Mouse (Mus musculus): Measurements from ENCODE around the gene Plppr1. TPM values are rescaled to one million over a fixed set of nuclear protein-coding genes. Genes with fewer than 3 reads are reported as not detected.

Gene Plppr1
- polyA plus RNA-seq, 1 experiment = not detected

DNA sequence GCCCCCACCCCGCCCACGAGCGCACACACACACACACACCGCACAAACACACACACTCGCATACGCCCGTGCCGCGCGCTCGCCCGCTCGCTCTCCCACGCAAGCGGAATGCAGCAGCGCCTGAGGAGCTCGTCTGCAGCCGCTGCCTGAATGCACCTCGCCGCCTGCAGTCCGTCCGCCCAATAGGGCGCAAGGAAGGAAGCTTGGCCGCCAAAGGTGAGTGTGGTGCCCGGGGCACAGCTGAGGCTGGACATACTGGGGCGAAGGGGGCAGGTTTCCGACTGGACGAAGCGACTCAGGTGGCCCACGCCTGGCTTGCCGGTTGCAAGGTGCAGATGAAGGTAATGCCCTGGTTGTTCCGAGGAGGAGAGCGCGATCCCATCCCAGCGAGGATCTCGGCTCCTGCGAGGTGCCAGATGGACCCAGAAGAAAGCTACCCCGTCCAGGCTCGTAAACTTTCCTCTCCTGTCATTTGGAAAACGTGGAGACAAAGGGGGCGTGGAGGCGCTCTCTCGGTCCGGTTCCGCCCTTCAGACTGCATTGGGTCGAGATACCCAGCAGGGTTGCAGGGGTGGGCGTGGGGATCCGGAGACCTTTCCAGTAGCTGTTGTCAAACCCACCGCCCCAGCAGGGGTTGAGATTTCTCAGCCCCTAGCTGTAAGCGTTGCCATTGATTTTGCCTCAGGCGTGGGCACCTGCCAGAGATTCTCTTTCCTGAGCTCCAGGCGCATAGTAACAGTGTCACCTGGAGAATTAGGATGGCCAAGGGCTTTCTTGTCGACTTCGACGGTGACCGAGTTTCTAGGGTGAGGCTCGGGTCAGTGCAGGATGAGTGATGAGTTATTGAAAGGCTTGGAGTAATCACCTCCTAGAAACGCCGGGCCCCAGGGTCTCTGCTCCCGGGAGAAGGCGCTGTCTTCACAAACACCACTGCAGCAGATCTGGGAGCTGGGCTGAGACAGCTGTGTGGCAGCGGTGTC lies 619 bp downstream of the Plppr1 start:
- 3% methylated on average over 62 of the region's 62 CpGs for WGBS
- no peak overlapping the region for H3K27ac ChIP-seq (ENCODE audit: control insufficient read depth, insufficient read depth, low read depth, low read length, poor library complexity)
- no peak overlapping the region for H3K4me3 ChIP-seq (replicated peaks; ENCODE audit: control insufficient read depth, low read depth, low read length)
- TF ChIP-seq CTCF (IDR thresholded peaks at IDR 0.05; ENCODE audit: control insufficient read depth, insufficient read depth, low read length) (no peak), POLR2A (IDR thresholded peaks at IDR 0.05; ENCODE audit: borderline replicate concordance, control insufficient read depth, low read depth, low read length) (no peak)
- no peaks in the 10 kb centered on the region for H3K4me1 ChIP-seq (ENCODE audit: control insufficient read depth, insufficient read depth, low read length)

DNA sequence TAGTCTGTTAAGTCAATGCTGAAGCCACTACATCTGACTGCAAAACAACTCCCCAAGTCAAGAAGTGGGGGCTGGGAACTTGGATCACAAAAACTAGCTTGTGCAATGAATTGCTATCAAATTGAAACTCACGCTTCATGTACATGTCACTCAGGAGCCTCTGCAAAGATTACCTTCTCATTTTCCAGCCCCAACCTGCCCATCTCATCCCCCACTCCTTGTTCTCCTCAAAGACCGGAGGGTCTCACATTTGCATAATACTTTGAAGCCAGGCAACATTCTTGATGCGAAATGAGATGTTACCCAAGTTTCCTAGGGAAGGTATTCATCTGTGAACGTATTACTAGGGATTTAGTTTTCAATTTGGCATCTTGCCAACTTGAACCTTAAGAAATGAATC lies 10.4 kb downstream of the Plppr1 start:
- TF ChIP-seq CTCF (IDR thresholded peaks at IDR 0.05; ENCODE audit: control insufficient read depth, insufficient read depth, low read length) = no peak
- no peak for TF ChIP-seq POLR2A (IDR thresholded peaks at IDR 0.05; ENCODE audit: borderline replicate concordance, control insufficient read depth, low read depth, low read length)
- Histone ChIP-seq H3K27ac (ENCODE audit: control insufficient read depth, insufficient read depth, low read depth, low read length, poor library complexity) (no peak overlapping the region), H3K4me3 (replicated peaks; ENCODE audit: control insufficient read depth, low read depth, low read length) (no peak overlapping the region), H3K4me1 (ENCODE audit: control insufficient read depth, insufficient read depth, low read length) (no peaks in the 10 kb centered on the region)
- 77% methylated on average over 4 of the region's 4 CpGs for WGBS

DNA sequence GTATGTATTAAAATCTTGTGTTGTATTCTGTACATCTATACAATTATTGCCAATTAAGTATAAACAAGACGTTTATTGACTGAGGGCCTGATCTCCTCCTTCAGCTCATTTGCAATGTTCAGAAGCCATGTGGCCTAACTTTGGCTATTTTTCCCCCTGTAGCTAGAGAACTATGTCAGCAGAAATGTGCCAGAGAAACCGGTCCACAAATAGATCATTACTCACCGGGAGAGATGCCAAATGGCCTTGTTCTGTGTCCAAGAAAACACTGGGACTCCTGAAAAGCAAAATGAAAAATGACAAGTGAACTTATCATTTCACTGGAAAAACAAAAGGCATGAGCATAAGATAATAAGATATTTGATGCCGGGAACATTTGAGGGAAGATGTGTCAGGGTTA lies 13.8 kb downstream of the Plppr1 start:
- TF ChIP-seq POLR2A (IDR thresholded peaks at IDR 0.05; ENCODE audit: borderline replicate concordance, control insufficient read depth, low read depth, low read length) (no peak), CTCF (IDR thresholded peaks at IDR 0.05; ENCODE audit: control insufficient read depth, insufficient read depth, low read length) (no peak)
- 80% methylated on average over 4 of the region's 4 CpGs for WGBS
- no peak overlapping the region for H3K27ac ChIP-seq (ENCODE audit: control insufficient read depth, insufficient read depth, low read depth, low read length, poor library complexity)
- H3K4me3 ChIP-seq (replicated peaks; ENCODE audit: control insufficient read depth, low read depth, low read length) = no peak overlapping the region
- H3K4me1 ChIP-seq (ENCODE audit: control insufficient read depth, insufficient read depth, low read length) = no peaks in the 10 kb centered on the region

DNA sequence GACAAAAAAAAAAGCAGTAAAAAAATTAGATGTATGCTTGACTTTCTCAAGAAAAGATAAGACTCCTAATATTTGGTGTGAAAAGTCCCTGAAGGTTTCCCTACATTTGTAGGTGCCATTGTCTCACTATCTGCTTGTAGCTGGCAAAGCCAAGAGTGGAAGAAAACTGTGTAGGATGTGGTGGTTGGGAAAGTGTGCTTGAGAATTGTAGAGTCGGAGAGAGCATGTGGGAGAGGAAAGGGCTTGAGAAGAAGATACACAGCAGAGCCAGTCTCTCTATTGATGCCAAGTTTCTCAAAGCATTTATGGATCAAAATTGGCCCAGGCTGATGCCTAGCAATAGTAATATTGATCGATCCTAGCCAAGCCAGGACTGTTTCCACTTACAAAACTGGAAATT lies 16.8 kb downstream of the Plppr1 start:
- Histone ChIP-seq H3K27ac (ENCODE audit: control insufficient read depth, insufficient read depth, low read depth, low read length, poor library complexity) (no peak overlapping the region), H3K4me1 (ENCODE audit: control insufficient read depth, insufficient read depth, low read length) (no peaks in the 10 kb centered on the region), H3K4me3 (replicated peaks; ENCODE audit: control insufficient read depth, low read depth, low read length) (no peak overlapping the region)
- WGBS = 80% methylated on average over 2 of the region's 2 CpGs
- TF ChIP-seq CTCF (IDR thresholded peaks at IDR 0.05; ENCODE audit: control insufficient read depth, insufficient read depth, low read length) = no peak
- TF ChIP-seq POLR2A (IDR thresholded peaks at IDR 0.05; ENCODE audit: borderline replicate concordance, control insufficient read depth, low read depth, low read length) = no peak

DNA sequence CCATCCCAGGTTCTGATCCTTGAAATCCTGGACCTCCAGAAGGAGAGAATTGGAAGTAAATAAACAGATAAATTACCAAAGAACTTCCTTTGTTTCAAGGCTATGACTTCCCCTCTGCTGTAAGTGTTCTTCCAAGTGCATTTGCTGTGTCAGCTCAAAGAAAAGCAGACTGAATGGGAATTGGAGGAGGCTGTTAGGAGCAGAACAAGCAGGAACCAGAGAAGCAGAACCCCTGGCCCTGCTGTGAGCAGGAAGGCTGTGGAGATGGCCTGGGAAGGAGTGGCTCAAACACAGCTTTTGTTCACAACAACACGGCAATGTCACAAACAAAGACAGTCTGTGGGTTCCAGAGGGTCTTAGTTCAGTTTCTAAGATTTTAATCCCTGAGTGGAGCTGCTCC lies 20.3 kb downstream of the Plppr1 start:
- no peak overlapping the region for H3K27ac ChIP-seq (ENCODE audit: control insufficient read depth, insufficient read depth, low read depth, low read length, poor library complexity)
- WGBS = 41% methylated on average over 1 of the region's 1 CpGs
- TF ChIP-seq POLR2A (IDR thresholded peaks at IDR 0.05; ENCODE audit: borderline replicate concordance, control insufficient read depth, low read depth, low read length) = no peak
- H3K4me1 ChIP-seq (ENCODE audit: control insufficient read depth, insufficient read depth, low read length) = no peaks in the 10 kb centered on the region
- no peak overlapping the region for H3K4me3 ChIP-seq (replicated peaks; ENCODE audit: control insufficient read depth, low read depth, low read length)

DNA sequence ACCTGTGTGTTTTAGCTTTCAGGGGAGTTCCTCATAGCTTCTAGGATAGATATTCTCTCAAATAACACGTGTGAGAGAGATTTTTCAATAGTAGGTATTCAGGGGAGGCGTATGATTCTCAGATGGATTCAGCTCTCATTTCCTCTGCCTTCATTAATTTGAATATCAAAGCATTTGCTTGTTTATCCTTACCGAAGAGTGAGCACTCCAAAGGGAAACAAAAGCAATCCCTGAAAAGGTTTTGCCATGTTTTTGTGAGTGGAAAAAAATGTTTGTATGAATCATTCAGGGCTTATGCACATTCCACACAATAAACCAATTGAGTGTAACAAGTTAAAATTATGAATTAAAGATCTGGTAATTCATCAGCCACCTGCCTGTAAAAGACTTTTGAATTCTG lies 29.1 kb downstream of the Plppr1 start:
- Histone ChIP-seq H3K4me1 (ENCODE audit: control insufficient read depth, insufficient read depth, low read length) (no peaks in the 10 kb centered on the region), H3K4me3 (replicated peaks; ENCODE audit: control insufficient read depth, low read depth, low read length) (no peak overlapping the region), H3K27ac (ENCODE audit: control insufficient read depth, insufficient read depth, low read depth, low read length, poor library complexity) (no peak overlapping the region)
- TF ChIP-seq POLR2A (IDR thresholded peaks at IDR 0.05; ENCODE audit: borderline replicate concordance, control insufficient read depth, low read depth, low read length) (no peak), CTCF (IDR thresholded peaks at IDR 0.05; ENCODE audit: control insufficient read depth, insufficient read depth, low read length) (no peak)
- 57% methylated on average over 3 of the region's 3 CpGs for WGBS

DNA sequence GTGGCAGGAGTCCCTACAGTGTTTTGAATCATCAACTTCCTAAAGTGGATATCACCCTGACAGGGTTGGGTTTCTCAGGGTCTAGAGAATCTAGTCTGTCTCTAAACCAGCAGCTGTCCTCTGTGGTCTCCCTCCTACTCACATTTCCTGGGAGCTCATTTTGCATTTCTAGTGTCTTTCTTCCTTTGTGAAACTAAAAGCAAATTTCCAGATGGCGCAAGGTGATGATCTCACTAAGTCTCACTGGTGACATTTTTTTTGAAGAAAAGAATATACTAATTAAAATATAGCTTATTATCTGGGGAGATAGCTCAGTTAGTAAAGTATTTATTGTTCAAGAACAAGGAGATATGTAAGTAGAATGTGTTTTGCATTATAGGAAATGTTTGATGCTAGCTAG lies 31.4 kb downstream of the Plppr1 start:
- WGBS = 89% methylated on average over 1 of the region's 1 CpGs
- H3K4me3 ChIP-seq (replicated peaks; ENCODE audit: control insufficient read depth, low read depth, low read length) = no peak overlapping the region
- TF ChIP-seq POLR2A (IDR thresholded peaks at IDR 0.05; ENCODE audit: borderline replicate concordance, control insufficient read depth, low read depth, low read length) = no peak
- TF ChIP-seq CTCF (IDR thresholded peaks at IDR 0.05; ENCODE audit: control insufficient read depth, insufficient read depth, low read length) = no peak
- H3K27ac ChIP-seq (ENCODE audit: control insufficient read depth, insufficient read depth, low read depth, low read length, poor library complexity) = no peak overlapping the region
- no peaks in the 10 kb centered on the region for H3K4me1 ChIP-seq (ENCODE audit: control insufficient read depth, insufficient read depth, low read length)

DNA sequence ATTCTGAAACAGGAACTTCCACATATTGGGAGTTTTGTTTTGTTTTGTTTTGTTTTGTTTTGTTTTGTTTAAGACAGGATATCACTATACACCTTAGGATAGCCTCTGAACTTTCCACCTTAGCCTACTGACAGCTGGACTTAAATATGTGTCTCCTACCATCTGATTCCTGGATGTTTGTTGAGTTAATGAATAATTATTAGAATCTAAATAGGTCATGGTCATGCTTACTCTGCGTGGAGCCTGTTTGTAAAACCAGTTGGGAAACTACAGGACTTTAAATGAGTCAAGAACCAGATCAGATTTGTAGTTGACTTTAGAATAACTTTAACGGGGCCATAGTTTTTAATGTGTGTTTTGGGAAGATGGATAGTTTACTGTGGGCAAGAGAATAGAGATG lies 40.4 kb downstream of the Plppr1 start:
- TF ChIP-seq POLR2A (IDR thresholded peaks at IDR 0.05; ENCODE audit: borderline replicate concordance, control insufficient read depth, low read depth, low read length) = no peak
- TF ChIP-seq CTCF (IDR thresholded peaks at IDR 0.05; ENCODE audit: control insufficient read depth, insufficient read depth, low read length) = no peak
- Histone ChIP-seq H3K4me1 (ENCODE audit: control insufficient read depth, insufficient read depth, low read length) (no peaks in the 10 kb centered on the region), H3K27ac (ENCODE audit: control insufficient read depth, insufficient read depth, low read depth, low read length, poor library complexity) (no peak overlapping the region), H3K4me3 (replicated peaks; ENCODE audit: control insufficient read depth, low read depth, low read length) (no peak overlapping the region)
- WGBS = 73% methylated on average over 2 of the region's 2 CpGs

Measured in bone marrow, adult 2 months (tissue).